Mouse (Mus musculus) testis, adult 2 months (tissue): ENCODE results near the gene Myh10.

Experiments used
- CTCF ChIP-seq: fragments of 200-500 bp; IDR thresholded peaks from 2 replicates; pipeline ENCODE4 v1.5.1; 2012; ENCODE audit warnings: low read depth, mild to moderate bottlenecking, inconsistent platforms, low read length, moderate library complexity; ENCODE audit not compliant: control insufficient read depth, insufficient read depth, insufficient replicate concordance
- POLR2A ChIP-seq: fragments of 200-500 bp; IDR thresholded peaks from 2 replicates; pipeline ENCODE4 v1.6.1; 2012; ENCODE audit warnings: low read depth, mild to moderate bottlenecking, inconsistent platforms, low read length, moderate library complexity; ENCODE audit not compliant: control insufficient read depth

DNA sequence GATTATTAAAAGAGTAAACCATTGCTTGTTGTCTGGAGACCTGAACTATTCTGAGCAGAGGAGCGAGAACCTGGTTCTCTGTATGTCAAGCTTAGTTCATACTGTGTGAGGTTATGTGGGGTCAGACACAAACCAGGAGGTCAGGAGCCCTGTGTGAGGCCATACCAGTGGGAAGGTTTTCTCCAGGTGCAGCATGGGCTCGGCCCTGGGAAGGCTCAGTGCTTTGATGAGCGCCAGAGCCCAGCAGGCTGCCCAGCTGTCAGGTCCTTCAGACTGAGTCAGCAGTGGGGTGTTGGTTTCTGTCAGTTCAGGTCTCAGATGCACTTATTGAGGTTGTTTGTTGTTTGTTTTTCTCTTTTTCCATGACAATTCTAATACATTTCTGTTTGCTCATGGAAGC, 52.8 kb downstream of the Myh10 start:
- TF ChIP-seq POLR2A (no peak), CTCF (no peak)
